Mouse (Mus musculus) right cerebral cortex, adult 18-20 months (tissue): Measurements from ENCODE around the gene Cactin.

Experiments
- DNase-seq: peaks from one replicate; pipeline ENCODE4 v3.0.0; 2022; ENCODE audit warnings: mixed read lengths

Cactin gene

GRCm38 (mm10) chr10:81298369-81299100 is 22.4 kb upstream of the Cactin start:
- peak; percentile 88 for DNase-seq

- DNase-seq: no peak
Observed at GRCm38 (mm10) chr10:81299585-81300351, 21.1 kb upstream of the Cactin start.

- no peak for DNase-seq
Observed at GRCm38 (mm10) chr10:81300352-81300907, 20.5 kb upstream of the Cactin start.

- DNase-seq: no peak
Observed at GRCm38 (mm10) chr10:81301321-81301720, 19.6 kb upstream of the Cactin start.

- no peak for DNase-seq
Observed at GRCm38 (mm10) chr10:81302288-81302687, 18.6 kb upstream of the Cactin start.

- peak; percentile 87 for DNase-seq
Observed at GRCm38 (mm10) chr10:81302781-81303218, 18.1 kb upstream of the Cactin start.

GRCm38 (mm10) chr10:81303258-81303657 is 17.6 kb upstream of the Cactin start:
- DNase-seq: no peak

- DNase-seq: no peak
Observed at GRCm38 (mm10) chr10:81303761-81304160, 17.1 kb upstream of the Cactin start.

GRCm38 (mm10) chr10:81304597-81305238 is 16.2 kb upstream of the Cactin start:
- no peak for DNase-seq

- no peak for DNase-seq
Observed at GRCm38 (mm10) chr10:81305663-81306062, 15.2 kb upstream of the Cactin start.

- DNase-seq: no peak
Observed at GRCm38 (mm10) chr10:81306173-81306668, 14.7 kb upstream of the Cactin start.

- peak; percentile 75 for DNase-seq
Observed at GRCm38 (mm10) chr10:81306837-81307682, 13.8 kb upstream of the Cactin start.

GRCm38 (mm10) chr10:81309571-81309970 is 11.3 kb upstream of the Cactin start:
- DNase-seq: no peak

- no peak for DNase-seq
Observed at GRCm38 (mm10) chr10:81313581-81313980, 7.3 kb upstream of the Cactin start.

GRCm38 (mm10) chr10:81314201-81314600 is 6.7 kb upstream of the Cactin start:
- DNase-seq: no peak

- DNase-seq: no peak
Observed at GRCm38 (mm10) chr10:81315587-81315986, 5.3 kb upstream of the Cactin start.

GRCm38 (mm10) chr10:81316338-81317060 is 4.4 kb upstream of the Cactin start:
- no peak for DNase-seq

- no peak for DNase-seq
Observed at GRCm38 (mm10) chr10:81317273-81317672, 3.6 kb upstream of the Cactin start.

GRCm38 (mm10) chr10:81318589-81319329 is 2.1 kb upstream of the Cactin start:
- no peak for DNase-seq

- DNase-seq: no peak
Observed at GRCm38 (mm10) chr10:81319330-81319699, 1.6 kb upstream of the Cactin start.
